Mouse (Mus musculus): ENCODE results near the gene Ces1f. TPM values are rescaled to one million over a fixed set of nuclear protein-coding genes. Genes with fewer than 3 reads are reported as not detected.

The Ces1f gene
- total and polyA plus RNA-seq, 2 experiments from 2014 or later: not detected

GRCm38 (mm10) chr8:93274609-93275008, 4.9 kb downstream of the Ces1f start:
- Histone ChIP-seq H3K9ac (no peak overlapping the region), H3K27me3 (ENCODE audit: insufficient read depth, low read length) (no peaks in the 10 kb centered on the region), H3K27ac (ENCODE audit: low read depth, low read length) (no peak overlapping the region), H3K4me2 (ENCODE audit: low read depth) (no peak overlapping the region), H3K36me3 (ENCODE audit: insufficient read depth) (no peaks in the 10 kb centered on the region), H3K4me3 (ENCODE audit: low read depth, low read length) (no peak overlapping the region), H3K9me3 (ENCODE audit: low read length) (no peaks in the 10 kb centered on the region), H3K4me1 (ENCODE audit: insufficient read depth) (no peaks in the 10 kb centered on the region)
- WGBS: 85% methylated on average over 4 of the region's 4 CpGs
- ATAC-seq (no peak), DNase-seq (no peak)
- TF ChIP-seq CTCF (IDR thresholded peaks at IDR 0.05; ENCODE audit: low read depth): no peak

- Histone ChIP-seq H3K9ac (no peak overlapping the region), H3K4me2 (ENCODE audit: low read depth) (no peak overlapping the region), H3K9me3 (ENCODE audit: low read length) (no peaks in the 10 kb centered on the region), H3K4me1 (ENCODE audit: insufficient read depth) (no peaks in the 10 kb centered on the region), H3K27me3 (ENCODE audit: insufficient read depth, low read length) (no peaks in the 10 kb centered on the region), H3K4me3 (ENCODE audit: low read depth, low read length) (no peak overlapping the region), H3K27ac (ENCODE audit: low read depth, low read length) (no peak overlapping the region), H3K36me3 (ENCODE audit: insufficient read depth) (no peaks in the 10 kb centered on the region)
- WGBS: 74% methylated on average over 3 of the region's 3 CpGs
- TF ChIP-seq CTCF (IDR thresholded peaks at IDR 0.05; ENCODE audit: low read depth): no peak
- ATAC-seq (no peak), DNase-seq (no peak)
These were observed 6.2 kb downstream of the Ces1f start for GRCm38 (mm10) chr8:93273321-93273720.

- ATAC-seq (no peak), DNase-seq (no peak)
- Histone ChIP-seq H3K36me3 (ENCODE audit: insufficient read depth) (no peaks in the 10 kb centered on the region), H3K27me3 (ENCODE audit: insufficient read depth, low read length) (no peaks in the 10 kb centered on the region), H3K4me3 (ENCODE audit: low read depth, low read length) (no peak overlapping the region), H3K27ac (ENCODE audit: low read depth, low read length) (no peak overlapping the region), H3K9me3 (ENCODE audit: low read length) (no peaks in the 10 kb centered on the region), H3K4me1 (ENCODE audit: insufficient read depth) (no peaks in the 10 kb centered on the region), H3K4me2 (ENCODE audit: low read depth) (no peak overlapping the region), H3K9ac (no peak overlapping the region)
- no peak for TF ChIP-seq CTCF (IDR thresholded peaks at IDR 0.05; ENCODE audit: low read depth)
- WGBS: 65% methylated on average over 4 of the region's 4 CpGs
These were observed 6.9 kb downstream of the Ces1f start for GRCm38 (mm10) chr8:93272686-93273085.

GRCm38 (mm10) chr8:93261436-93261835, 18.1 kb downstream of the Ces1f start:
- Histone ChIP-seq H3K4me2 (ENCODE audit: low read depth) (no peak overlapping the region), H3K27me3 (ENCODE audit: insufficient read depth, low read length) (no peaks in the 10 kb centered on the region), H3K9ac (no peak overlapping the region), H3K36me3 (ENCODE audit: insufficient read depth) (no peaks in the 10 kb centered on the region), H3K4me3 (ENCODE audit: low read depth, low read length) (no peak overlapping the region), H3K4me1 (ENCODE audit: insufficient read depth) (no peaks in the 10 kb centered on the region), H3K27ac (ENCODE audit: low read depth, low read length) (no peak overlapping the region), H3K9me3 (ENCODE audit: low read length) (no peaks in the 10 kb centered on the region)
- no peak for TF ChIP-seq CTCF (IDR thresholded peaks at IDR 0.05; ENCODE audit: low read depth)
- ATAC-seq (no peak), DNase-seq (no peak)
- 76% methylated on average over 2 of the region's 2 CpGs for WGBS

GRCm38 (mm10) chr8:93252400-93252925, 27.1 kb downstream of the Ces1f start:
- H3K36me3 ChIP-seq (ENCODE audit: insufficient read depth): no peaks in the 10 kb centered on the region
- DNase-seq (no peak), ATAC-seq (no peak)
- no peaks in the 10 kb centered on the region for H3K4me1 ChIP-seq (ENCODE audit: insufficient read depth)
- H3K9me3 ChIP-seq (ENCODE audit: low read length): no peaks in the 10 kb centered on the region
- H3K4me3 ChIP-seq (ENCODE audit: low read depth, low read length): no peak overlapping the region
- H3K9ac ChIP-seq: no peak overlapping the region
- WGBS: 86% methylated on average over 1 of the region's 1 CpGs
- H3K27ac ChIP-seq (ENCODE audit: low read depth, low read length): no peak overlapping the region
- H3K27me3 ChIP-seq (ENCODE audit: insufficient read depth, low read length): no peaks in the 10 kb centered on the region
- no peak for TF ChIP-seq CTCF (IDR thresholded peaks at IDR 0.05; ENCODE audit: low read depth)
- no peak overlapping the region for H3K4me2 ChIP-seq (ENCODE audit: low read depth)

GRCm38 (mm10) chr8:93246057-93246456, 33.5 kb downstream of the Ces1f start:
- Histone ChIP-seq H3K9ac (no peak overlapping the region), H3K4me2 (ENCODE audit: low read depth) (no peak overlapping the region), H3K27ac (ENCODE audit: low read depth, low read length) (no peak overlapping the region), H3K27me3 (ENCODE audit: insufficient read depth, low read length) (no peaks in the 10 kb centered on the region), H3K36me3 (ENCODE audit: insufficient read depth) (no peaks in the 10 kb centered on the region), H3K4me1 (ENCODE audit: insufficient read depth) (no peaks in the 10 kb centered on the region), H3K4me3 (ENCODE audit: low read depth, low read length) (no peak overlapping the region), H3K9me3 (ENCODE audit: low read length) (no peaks in the 10 kb centered on the region)
- DNase-seq (no peak), ATAC-seq (no peak)
- 93% methylated on average over 2 of the region's 2 CpGs for WGBS
- no peak for TF ChIP-seq CTCF (IDR thresholded peaks at IDR 0.05; ENCODE audit: low read depth)

GRCm38 (mm10) chr8:93239884-93240283, 39.7 kb downstream of the Ces1f start:
- no peaks in the 10 kb centered on the region for H3K4me1 ChIP-seq (ENCODE audit: insufficient read depth)
- H3K36me3 ChIP-seq (ENCODE audit: insufficient read depth): no peaks in the 10 kb centered on the region
- H3K4me2 ChIP-seq (ENCODE audit: low read depth): no peak overlapping the region
- no peaks in the 10 kb centered on the region for H3K9me3 ChIP-seq (ENCODE audit: low read length)
- no peak overlapping the region for H3K9ac ChIP-seq
- no peak for TF ChIP-seq CTCF (IDR thresholded peaks at IDR 0.05; ENCODE audit: low read depth)
- ATAC-seq (no peak), DNase-seq (no peak)
- H3K27me3 ChIP-seq (ENCODE audit: insufficient read depth, low read length): no peaks in the 10 kb centered on the region
- no peak overlapping the region for H3K4me3 ChIP-seq (ENCODE audit: low read depth, low read length)
- 0 out of 2 replicates have a peak overlapping the region, but pooled peaks have one; percentile 1 for H3K27ac ChIP-seq (ENCODE audit: low read depth, low read length)

Measured in forebrain, postnatal 0 days (tissue).